In genomic region chr12:111682806-111683205, GRCm38 (mm10) we compare ENCODE assay signal across 14 mouse cellular contexts. TPM values are rescaled to one million over a fixed set of nuclear protein-coding genes. Genes with fewer than 3 reads are reported as not detected.
DNase-seq lines count a peak whose midpoint lies in the region; ATAC-seq and TF ChIP-seq lines count a peak whose summit lies in the region.
"Had no signal": no experiment of that assay in that cellular context is flagged by ENCODE, and none has a peak within 500 bp of the region (broad histone marks: within the 10 kb centered on the region; RNA-seq: fewer than 3 reads in every experiment).

No protein-coding gene starts in this region.

- H3K9me3 ChIP-seq in embryonic facial prominence, embryonic 15.5 days (replicated peaks), result no peaks in the 10 kb centered on the region
- no peaks in the 10 kb centered on the region for H3K9me3 ChIP-seq in embryonic facial prominence, embryonic 10.5 days
- H3K9me3 ChIP-seq in hindbrain, embryonic 10.5 days, result no peaks in the 10 kb centered on the region
- H3K9me3 ChIP-seq in hindbrain, embryonic 11.5 days (ENCODE audit: control insufficient read depth, low read length), result no peaks in the 10 kb centered on the region
- H3K9me3 ChIP-seq: megakaryocyte, embryonic 14.5 days had no signal

- H3K27ac ChIP-seq in embryonic facial prominence, embryonic 15.5 days (replicated peaks), result 0 out of 2 replicates have a peak overlapping the region, but pooled peaks have one; percentile 12
- no peak overlapping the region for H3K27ac ChIP-seq in embryonic facial prominence, embryonic 10.5 days (replicated peaks)
- peak overlapping the region; percentile 65 for H3K27ac ChIP-seq in hindbrain, embryonic 10.5 days
- H3K27ac ChIP-seq in hindbrain, embryonic 11.5 days (ENCODE audit: low read depth, low read length), result no peak overlapping the region
- H3K27ac ChIP-seq in spleen, adult 2 months (ENCODE audit: insufficient read depth, low read length), result peak overlapping the region; percentile 48; the same call in 1 of the 2 replicates

- no peak for TF ChIP-seq POLR2A in spleen, adult 2 months (IDR thresholded peaks at IDR 0.05; ENCODE audit: low read depth, low read length)

- no peak overlapping the region for H3K9ac ChIP-seq in embryonic facial prominence, embryonic 15.5 days
- H3K9ac ChIP-seq in hindbrain, embryonic 11.5 days (ENCODE audit: low read depth, low read length), result no peak overlapping the region

- WGBS in embryonic facial prominence, embryonic 15.5 days, result 72% methylated on average over 5 of the region's 5 CpGs
- 72% methylated on average over 5 of the region's 5 CpGs for WGBS in embryonic facial prominence, embryonic 10.5 days
- 64% methylated on average over 5 of the region's 5 CpGs for WGBS in hindbrain, embryonic 10.5 days
- WGBS in hindbrain, embryonic 11.5 days, result 61% methylated on average over 5 of the region's 5 CpGs
- WGBS in spleen, adult 2 months, result 82% methylated on average over 5 of the region's 5 CpGs

- no peak overlapping the region for H3K4me2 ChIP-seq in embryonic facial prominence, embryonic 15.5 days (replicated peaks)
- no peak overlapping the region for H3K4me2 ChIP-seq in hindbrain, embryonic 11.5 days (replicated peaks; ENCODE audit: low read depth, low read length)

- DNase-seq in embryonic facial prominence, embryonic 10.5 days (ENCODE audit: low spot score), result no peak
- no peak for DNase-seq in hindbrain, embryonic 10.5 days (ENCODE audit: low spot score)
- no peak for DNase-seq in hindbrain, embryonic 11.5 days (ENCODE audit: low spot score)
- DNase-seq in spleen, adult 2 months (ENCODE audit: low read depth in 1 of 2, low spot score in 2 of 2), result no peak
- no peak for DNase-seq in spleen, postnatal 4 days (ENCODE audit: low spot score in 2 of 2)
- no peak for DNase-seq in thymus, postnatal 0 days (ENCODE audit: low spot score)
- DNase-seq in adrenal gland, postnatal 36 days, result no peak
- DNase-seq: adrenal gland, postnatal 14 days; kidney, postnatal 36 days; liver; right cerebral cortex, postnatal 14 days had no signal

- peaks cover 23% of the 10 kb centered on the region for H3K36me3 ChIP-seq in embryonic facial prominence, embryonic 15.5 days
- H3K36me3 ChIP-seq in embryonic facial prominence, embryonic 10.5 days (replicated peaks), result peaks cover 47% of the 10 kb centered on the region
- peaks cover 47% of the 10 kb centered on the region for H3K36me3 ChIP-seq in hindbrain, embryonic 10.5 days
- no peaks in the 10 kb centered on the region for H3K36me3 ChIP-seq in hindbrain, embryonic 11.5 days (ENCODE audit: control insufficient read depth, insufficient read depth, low read length)
- peaks cover 9% of the 10 kb centered on the region; the same call in 1 of the 2 replicates for H3K36me3 ChIP-seq in spleen, adult 2 months (ENCODE audit: control insufficient read depth, insufficient read depth, low read length)

- no peak overlapping the region for H3K4me3 ChIP-seq in embryonic facial prominence, embryonic 15.5 days (replicated peaks)
- H3K4me3 ChIP-seq in embryonic facial prominence, embryonic 10.5 days, result no peak overlapping the region
- no peak overlapping the region for H3K4me3 ChIP-seq in hindbrain, embryonic 10.5 days
- no peak overlapping the region for H3K4me3 ChIP-seq in hindbrain, embryonic 11.5 days (ENCODE audit: low read depth, low read length)
- H3K4me3 ChIP-seq in spleen, adult 2 months (ENCODE audit: extremely low read depth, insufficient read depth, insufficient read length), result no peak overlapping the region
- H3K4me3 ChIP-seq: megakaryocyte, embryonic 14.5 days had no signal

- TF ChIP-seq CTCF in spleen, adult 2 months (IDR thresholded peaks at IDR 0.05; ENCODE audit: extremely low read depth, insufficient read depth, insufficient read length, insufficient replicate concordance), result no peak

- ATAC-seq in embryonic facial prominence, embryonic 15.5 days (ENCODE audit: insufficient number of reproducible peaks, low FRiP score, low TSS enrichment, low read depth), result no peak
- no peak for ATAC-seq in hindbrain, embryonic 11.5 days (ENCODE audit: low FRiP score)
- ATAC-seq: inflammation-experienced regulatory T-cells, adult 6 months had no signal

- H3K4me1 ChIP-seq in embryonic facial prominence, embryonic 15.5 days, result peaks cover 28% of the 10 kb centered on the region
- peaks cover 34% of the 10 kb centered on the region for H3K4me1 ChIP-seq in embryonic facial prominence, embryonic 10.5 days
- peaks cover 67% of the 10 kb centered on the region for H3K4me1 ChIP-seq in hindbrain, embryonic 10.5 days (replicated peaks)
- peaks cover 12% of the 10 kb centered on the region; the same call in 1 of the 2 replicates for H3K4me1 ChIP-seq in hindbrain, embryonic 11.5 days (replicated peaks; ENCODE audit: control insufficient read depth, insufficient read depth, low read length)
- peaks cover 7% of the 10 kb centered on the region; the same call in 1 of the 2 replicates for H3K4me1 ChIP-seq in spleen, adult 2 months (ENCODE audit: control insufficient read depth, insufficient read depth, insufficient read length)

- H3K27me3 ChIP-seq in embryonic facial prominence, embryonic 15.5 days, result no peaks in the 10 kb centered on the region
- no peaks in the 10 kb centered on the region for H3K27me3 ChIP-seq in embryonic facial prominence, embryonic 10.5 days (replicated peaks; ENCODE audit: low read depth, poor library complexity, severe bottlenecking)
- no peaks in the 10 kb centered on the region for H3K27me3 ChIP-seq in hindbrain, embryonic 10.5 days (ENCODE audit: insufficient read depth, poor library complexity, severe bottlenecking)
- no peaks in the 10 kb centered on the region for H3K27me3 ChIP-seq in hindbrain, embryonic 11.5 days (ENCODE audit: control insufficient read depth, insufficient read depth, low read length)
- no peaks in the 10 kb centered on the region for H3K27me3 ChIP-seq in spleen, adult 2 months (ENCODE audit: control insufficient read depth, insufficient read depth, low read length)

RNA-seq across cellular contexts. Expression of gene Trmt61a, which starts 4.9 kb away (rescaled TPM):
- polyA plus RNA-seq in embryonic facial prominence, embryonic 15.5 days (2015; fragmentation: Nextera tagmentation; extraction: Ambion mirVana), result 13.3 and 15.4 TPM in 2 replicates
- 17.7 and 19.6 TPM in 2 replicates for polyA plus RNA-seq in embryonic facial prominence, embryonic 10.5 days (2016; fragmentation: Nextera tagmentation; extraction: Ambion mirVana)
- polyA plus RNA-seq in hindbrain, embryonic 10.5 days (2016; fragmentation: Nextera tagmentation; extraction: Ambion mirVana), result 15.1 and 16.2 TPM in 2 replicates
- polyA plus RNA-seq in hindbrain, embryonic 11.5 days (2014; fragmentation: Nextera tagmentation; extraction: Ambion mirVana), result 4.5 and 5.0 TPM in 2 replicates
- polyA plus RNA-seq in spleen, adult 2 months (2012; rRNA removed), result 40.6 and 48.1 TPM in 2 replicates
- polyA plus RNA-seq in thymus, postnatal 0 days (2015; fragmentation: Nextera tagmentation; extraction: Ambion mirVana), result 9.8 and 12.0 TPM in 2 replicates
- 10 to 100 TPM; 15.7 to 18.6 TPM for total RNA-seq in adrenal gland, postnatal 36 days (2021)

RNA-seq across cellular contexts. Expression of gene Ckb, which starts 10.7 kb away (rescaled TPM):
- polyA plus RNA-seq in embryonic facial prominence, embryonic 15.5 days (2015; fragmentation: Nextera tagmentation; extraction: Ambion mirVana), result 247 and 255 TPM in 2 replicates
- 479 and 683 TPM in 2 replicates for polyA plus RNA-seq in embryonic facial prominence, embryonic 10.5 days (2016; fragmentation: Nextera tagmentation; extraction: Ambion mirVana)
- 2,059 and 2,773 TPM in 2 replicates for polyA plus RNA-seq in hindbrain, embryonic 10.5 days (2016; fragmentation: Nextera tagmentation; extraction: Ambion mirVana)
- polyA plus RNA-seq in hindbrain, embryonic 11.5 days (2014; fragmentation: Nextera tagmentation; extraction: Ambion mirVana), result 2,103 and 2,160 TPM in 2 replicates
- polyA plus RNA-seq in spleen, adult 2 months (2012; rRNA removed), result 139 and 197 TPM in 2 replicates
- polyA plus RNA-seq in thymus, postnatal 0 days (2015; fragmentation: Nextera tagmentation; extraction: Ambion mirVana), result 137 and 143 TPM in 2 replicates
- total RNA-seq in adrenal gland, postnatal 36 days (2021), result 10 to 100 TPM; 34.2 to 53.4 TPM

RNA-seq across cellular contexts. Expression of gene Bag5, which starts 30.3 kb away (rescaled TPM):
- 65.5 and 66.6 TPM in 2 replicates for polyA plus RNA-seq in embryonic facial prominence, embryonic 15.5 days (2015; fragmentation: Nextera tagmentation; extraction: Ambion mirVana)
- polyA plus RNA-seq in embryonic facial prominence, embryonic 10.5 days (2016; fragmentation: Nextera tagmentation; extraction: Ambion mirVana), result 50.2 and 58.0 TPM in 2 replicates
- polyA plus RNA-seq in hindbrain, embryonic 10.5 days (2016; fragmentation: Nextera tagmentation; extraction: Ambion mirVana), result 53.5 and 53.6 TPM in 2 replicates
- polyA plus RNA-seq in hindbrain, embryonic 11.5 days (2014; fragmentation: Nextera tagmentation; extraction: Ambion mirVana), result 61.5 and 63.3 TPM in 2 replicates
- polyA plus RNA-seq in spleen, adult 2 months (2012; rRNA removed), result 6.2 and 7.7 TPM in 2 replicates
- polyA plus RNA-seq in thymus, postnatal 0 days (2015; fragmentation: Nextera tagmentation; extraction: Ambion mirVana), result 50.7 and 54.1 TPM in 2 replicates
- total RNA-seq in adrenal gland, postnatal 36 days (2021), result 10 to 100 TPM; 37.2 to 39.8 TPM

RNA-seq across cellular contexts. Expression of gene Apopt1, which starts 30.3 kb away (rescaled TPM):
- polyA plus RNA-seq in embryonic facial prominence, embryonic 15.5 days (2015; fragmentation: Nextera tagmentation; extraction: Ambion mirVana), result 52.6 and 55.7 TPM in 2 replicates
- polyA plus RNA-seq in embryonic facial prominence, embryonic 10.5 days (2016; fragmentation: Nextera tagmentation; extraction: Ambion mirVana), result 56.2 and 56.4 TPM in 2 replicates
- 55.3 and 59.2 TPM in 2 replicates for polyA plus RNA-seq in hindbrain, embryonic 10.5 days (2016; fragmentation: Nextera tagmentation; extraction: Ambion mirVana)
- polyA plus RNA-seq in hindbrain, embryonic 11.5 days (2014; fragmentation: Nextera tagmentation; extraction: Ambion mirVana), result 52.5 and 54.2 TPM in 2 replicates
- polyA plus RNA-seq in spleen, adult 2 months (2012; rRNA removed), result 22.2 and 33.3 TPM in 2 replicates
- polyA plus RNA-seq in thymus, postnatal 0 days (2015; fragmentation: Nextera tagmentation; extraction: Ambion mirVana), result 60.1 and 66.6 TPM in 2 replicates
- 10 to 100 TPM; 58.8 to 76.2 TPM for total RNA-seq in adrenal gland, postnatal 36 days (2021)

Comparison
In these comparisons a context has a peak if more than half of its experiments do, and no peak if none do; other contexts are left out.
1. H3K27ac ChIP-seq: peak in embryonic facial prominence, embryonic 15.5 days (single experiment), hindbrain, embryonic 10.5 days (single experiment) and spleen, adult 2 months (single experiment); none in embryonic facial prominence, embryonic 10.5 days (single experiment) and hindbrain, embryonic 11.5 days (single experiment).